In the genomic region with DNA sequence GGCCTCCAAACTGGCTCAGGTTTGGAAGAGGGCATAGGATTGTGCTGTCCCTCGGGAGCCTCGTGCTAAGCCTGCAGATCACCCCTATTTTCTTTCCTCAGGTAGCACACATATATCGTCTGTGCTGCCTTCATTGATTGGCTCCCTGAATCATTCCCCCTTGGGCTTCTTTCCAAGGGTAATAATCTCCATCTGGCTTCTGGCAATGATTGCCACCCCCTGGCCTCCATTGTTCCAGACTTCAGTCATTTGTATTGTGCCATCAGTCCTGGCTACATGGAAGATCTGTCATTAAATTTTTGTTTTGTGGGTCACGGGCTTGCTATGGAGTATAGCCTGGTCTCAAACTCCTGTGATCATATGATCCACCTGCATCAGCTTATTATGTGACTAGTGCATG, we compare ENCODE assay signal across 7 mouse cellular contexts.
"Had no signal": no experiment of that assay in that cellular context is flagged by ENCODE, and none has a peak within 500 bp of the region (broad histone marks: within the 10 kb centered on the region; RNA-seq: fewer than 3 reads in every experiment).

No protein-coding gene starts in this region.

- DNase-seq: lung, adult 2 months; lung, postnatal 14 days; lung, postnatal 36 days; right cerebral cortex, postnatal 14 days; thymus, adult 2 months; thymus, postnatal 25 days; thymus, postnatal 4 days had no signal
